Mouse (Mus musculus) adrenal gland, postnatal 36 days (tissue): ENCODE results near the gene 9430007A20Rik. TPM values are rescaled to one million over a fixed set of nuclear protein-coding genes. Genes with fewer than 3 reads are reported as not detected.
"Not testable (repeated sequence)": the region's sequence is repeated elsewhere in the genome, so short reads cannot be mapped to it uniquely, and the experiment has no call there.

Experiments used
- DNase-seq, 2 experiments: peaks; one replicate each; pipeline ENCODE4 v3.0.0; 2021; ENCODE audit warnings: mixed read lengths in 1 of 2
- long read RNA-seq, 2 experiments: library from polyadenylated mRNA; stranded (forward); transcript quantifications; one replicate each; pipeline ENCODE4 v2.0.0; 2021; ENCODE audit warnings: borderline sequencing depth in 2 of 2
- total RNA-seq, 2 experiments: library from RNA; stranded (reverse); gene quantifications; 2 replicates each; pipeline ENCODE4 v1.2.3; 2021

The 9430007A20Rik gene
- not detected for total RNA-seq
- long read RNA-seq, experiment 1 = 0 reads
- long read RNA-seq, experiment 2 = 0 reads

DNA sequence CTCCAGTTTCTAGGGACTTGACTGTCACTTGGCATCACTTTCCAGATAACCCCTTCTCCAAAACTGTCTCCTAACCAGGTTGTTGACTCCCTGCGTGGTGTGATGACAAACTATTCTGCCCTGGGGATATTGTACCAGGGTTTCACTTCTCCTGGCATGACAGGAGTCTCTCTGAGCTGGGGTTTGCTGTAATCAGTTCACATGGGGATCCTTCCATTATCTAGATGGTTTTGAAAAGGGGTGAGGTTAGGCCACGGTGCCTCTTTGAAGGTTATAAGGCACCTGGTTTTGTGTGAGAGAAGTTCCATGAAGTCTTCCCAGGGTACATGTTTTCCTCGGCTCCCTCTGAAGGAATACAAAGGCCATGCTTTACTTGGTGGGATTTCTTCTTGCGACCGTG is at the start of gene 9430007A20Rik:
Gene 9430007A20Rik, plus strand, starts transcription at position 301 of the 400 bp plus-strand sequence.
- DNase-seq = no peak

GRCm38 (mm10) chr4:144493331-144493730 is 26.3 kb upstream of the 9430007A20Rik start:
- no peak for DNase-seq

DNA sequence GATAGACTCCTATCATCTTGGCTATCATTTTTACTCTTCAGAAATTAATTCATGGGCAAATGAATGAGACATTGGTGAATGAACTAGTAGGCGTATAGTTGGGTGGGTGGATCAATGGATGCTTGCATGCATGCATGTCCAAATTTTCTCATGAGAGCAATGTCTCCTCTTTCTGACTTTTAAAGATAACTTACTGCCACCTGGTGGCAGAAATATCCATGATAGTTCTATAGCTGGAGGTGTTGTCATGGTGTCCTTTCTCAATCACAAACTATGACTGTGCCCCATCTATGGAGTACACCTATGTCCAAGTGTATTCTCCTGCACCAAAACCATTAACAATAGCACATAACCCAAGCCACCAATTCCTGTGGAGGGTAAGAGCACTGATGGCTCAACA is 13.1 kb upstream of the 9430007A20Rik start:
- DNase-seq = no peak

GRCm38 (mm10) chr4:144544689-144545088 is 25.1 kb downstream of the 9430007A20Rik start:
- no peak for DNase-seq

- DNase-seq = not testable (repeated sequence)
These were observed 25.7 kb downstream of the 9430007A20Rik start for GRCm38 (mm10) chr4:144545339-144545738.

DNA sequence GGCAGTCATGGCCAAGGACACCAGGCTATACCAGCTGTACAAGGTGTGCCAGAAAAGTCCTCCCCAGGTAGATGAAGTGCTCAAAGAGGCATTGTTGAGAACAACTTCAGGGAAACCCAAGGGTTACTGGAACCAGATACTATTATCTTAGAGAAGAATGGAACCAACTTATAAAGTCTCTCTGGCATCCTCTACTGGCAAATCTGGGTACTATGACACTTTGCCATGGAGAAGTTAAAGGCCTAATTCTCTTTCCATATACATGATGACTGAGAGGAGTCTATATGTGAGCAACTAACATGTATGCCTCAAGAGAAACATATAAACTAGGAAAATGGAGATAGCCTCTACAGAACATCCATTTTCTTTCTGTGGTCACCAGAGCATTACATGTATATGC is 31.5 kb downstream of the 9430007A20Rik start:
- no peak for DNase-seq

DNA sequence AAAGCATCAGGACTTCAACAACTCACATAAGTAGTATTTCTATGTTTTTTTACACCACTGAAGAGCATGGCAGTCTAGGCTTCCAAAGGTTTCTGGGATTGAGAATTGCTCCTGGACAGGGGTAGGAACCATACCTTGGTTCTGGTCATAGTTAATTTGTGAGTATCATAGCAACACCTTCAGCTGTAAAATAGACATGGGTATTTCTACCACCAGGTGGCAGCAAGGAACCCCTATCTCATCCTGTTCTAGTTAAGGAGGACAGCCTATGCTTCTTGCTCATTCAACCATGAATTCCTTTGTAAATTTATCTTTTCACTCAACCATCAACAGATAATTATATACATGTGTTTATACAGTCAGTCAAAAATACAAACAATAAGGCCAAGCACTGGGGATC is 40.2 kb downstream of the 9430007A20Rik start:
- peak in 1 of 2 experiments; percentile 2 for DNase-seq

GRCm38 (mm10) chr4:144561205-144561604 is 41.6 kb downstream of the 9430007A20Rik start:
- no peak for DNase-seq

GRCm38 (mm10) chr4:144565034-144565433 is 45.4 kb downstream of the 9430007A20Rik start, which contains the start of gene Gm13124:
Gm13124 (minus strand) TSS chr4:144565134.
- DNase-seq = no peak

GRCm38 (mm10) chr4:144567752-144568151 is 48.1 kb downstream of the 9430007A20Rik start:
- no peak for DNase-seq

Other genes with a start within 250 kb of the 9430007A20Rik start
- not detected for gene Pramel5, start 239.3 kb upstream of the 9430007A20Rik start, total RNA-seq
- gene Gm13128, start 189.6 kb upstream of the 9430007A20Rik start, total RNA-seq = not detected
- gene Gm13119, start 161.9 kb upstream of the 9430007A20Rik start, total RNA-seq = not detected
- not detected for gene Pramef20, start 141.9 kb upstream of the 9430007A20Rik start, total RNA-seq
- not detected for gene Pramef12, start 111.4 kb upstream of the 9430007A20Rik start, total RNA-seq
- gene 1700012P22Rik, start 81.0 kb upstream of the 9430007A20Rik start, total RNA-seq = not detected
- gene Gm9944, start 66.5 kb upstream of the 9430007A20Rik start, total RNA-seq = not detected
- not detected for gene Aadacl3, start 56.1 kb upstream of the 9430007A20Rik start, total RNA-seq
- not detected for gene Gm13124, start 45.3 kb downstream of the 9430007A20Rik start, total RNA-seq
- gene Aadacl4, start 93.9 kb downstream of the 9430007A20Rik start, total RNA-seq = not detected
- not detected for gene Gm436, start 166.5 kb downstream of the 9430007A20Rik start, total RNA-seq
- gene Gm13178, start 201.6 kb downstream of the 9430007A20Rik start, total RNA-seq = not detected